Mouse (Mus musculus) thymus, adult 2 months (tissue): ENCODE results near the gene Ryr3. TPM values are rescaled to one million over a fixed set of nuclear protein-coding genes. Genes with fewer than 3 reads are reported as not detected.

Source experiments
- DNase-seq: peaks from one replicate; pipeline ENCODE4 v3.0.0; 2021
- H3K27ac ChIP-seq: fragments of 200-500 bp; 2 replicates; pipeline ENCODE4 v1.5.1; 2012; ENCODE audit warnings: low read length, control low read depth; ENCODE audit not compliant: control insufficient read depth, insufficient read depth
- H3K27me3 ChIP-seq: fragments of 200-500 bp; 2 replicates; pipeline ENCODE4 v1.6.1; 2012; ENCODE audit warnings: mild to moderate bottlenecking, low read length, moderate library complexity, mixed read lengths; ENCODE audit not compliant: control insufficient read depth, insufficient read depth
- H3K36me3 ChIP-seq: fragments of 200-500 bp; 2 replicates; pipeline ENCODE4 v1.6.1; 2012; ENCODE audit warnings: mild to moderate bottlenecking, low read length, moderate library complexity; ENCODE audit not compliant: control insufficient read depth, insufficient read depth
- H3K4me1 ChIP-seq: fragments of 200-500 bp; replicated peaks from 2 replicates; pipeline ENCODE4 v1.6.1; 2012; ENCODE audit warnings: low read length; ENCODE audit not compliant: control insufficient read depth, insufficient read depth
- H3K4me3 ChIP-seq: fragments of 200-500 bp; 2 replicates; pipeline ENCODE4 v1.5.1; 2012; ENCODE audit warnings: mild to moderate bottlenecking, low read length, control low read depth, moderate library complexity; ENCODE audit not compliant: control insufficient read depth, insufficient read depth
- CTCF ChIP-seq: fragments of 200-500 bp; IDR thresholded peaks from 2 replicates; pipeline ENCODE4 v1.5.1; 2012; ENCODE audit warnings: mild to moderate bottlenecking, control low read depth, low read length, moderate library complexity, borderline replicate concordance; ENCODE audit not compliant: control insufficient read depth, poor library complexity, insufficient read depth; ENCODE audit errors: extremely low read depth
- POLR2A ChIP-seq: fragments of 200-500 bp; IDR thresholded peaks from 2 replicates; pipeline ENCODE4 v1.6.1; 2012; ENCODE audit warnings: mild to moderate bottlenecking, low read length, control low read depth, moderate library complexity; ENCODE audit not compliant: control insufficient read depth, poor library complexity, insufficient read depth; ENCODE audit errors: extremely low read depth
- WGBS: fragments of 180-500 bp; shearing (Covaris S2); methylation state at CpG from one replicate; pipeline ENCODE4 v1.1.7; 2018; 5-methylcytosine and 5-hydroxymethylcytosine counted together
- polyA plus RNA-seq: library from polyadenylated mRNA; depleted of rRNA; stranded (reverse); fragments of >200 nt; gene quantifications from 2 replicates; pipeline ENCODE4 v1.2.3, GENCODE M21; 2012

Ryr3 gene
- polyA plus RNA-seq, 1 experiment = 0.78 TPM

DNA sequence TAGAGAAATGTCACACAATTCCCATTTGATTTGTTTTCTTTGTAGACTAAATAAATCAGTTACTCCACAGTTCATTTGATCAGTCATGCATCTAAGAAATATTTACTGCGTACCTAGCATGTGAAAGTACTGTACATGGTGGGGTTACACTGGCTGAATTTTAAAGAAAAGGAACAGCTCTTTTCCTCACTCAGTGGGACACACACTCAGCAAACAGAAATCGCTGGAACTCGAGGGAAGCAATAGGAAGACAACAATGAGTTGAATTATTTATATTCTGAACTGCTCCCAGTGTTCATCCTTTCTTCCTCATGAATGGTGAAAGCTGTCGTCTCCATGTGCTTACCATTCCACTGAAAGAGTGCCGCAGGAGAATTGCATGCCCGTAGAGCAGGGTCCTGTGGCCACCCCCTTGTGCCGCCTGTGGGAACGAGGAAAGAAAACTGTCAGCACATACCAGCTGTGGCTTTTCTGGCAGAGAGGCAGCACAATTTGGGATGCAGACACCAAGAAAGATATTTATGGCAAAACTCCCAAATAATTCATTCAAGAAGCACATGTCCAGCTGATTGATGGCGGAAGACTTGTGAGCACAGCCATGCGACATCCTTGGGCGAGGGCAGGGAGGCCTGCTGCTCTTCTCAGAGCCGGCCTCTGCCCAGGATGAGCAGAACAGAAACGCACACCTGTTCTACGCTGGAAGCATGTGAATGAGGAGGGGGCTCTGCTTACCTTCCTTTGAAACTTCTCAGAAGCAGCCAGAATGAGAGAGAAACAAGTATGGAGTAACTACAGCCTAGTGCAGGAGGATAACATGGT lies 249.9 kb downstream of the Ryr3 start:
- WGBS = 93% methylated on average over 14 of the region's 14 CpGs
- Histone ChIP-seq H3K4me3 (no peak overlapping the region), H3K27me3 (no peaks in the 10 kb centered on the region), H3K36me3 (no peaks in the 10 kb centered on the region), H3K4me1 (no peaks in the 10 kb centered on the region), H3K27ac (no peak overlapping the region)
- DNase-seq = no peak
- no peak for TF ChIP-seq CTCF
- no peak for TF ChIP-seq POLR2A

DNA sequence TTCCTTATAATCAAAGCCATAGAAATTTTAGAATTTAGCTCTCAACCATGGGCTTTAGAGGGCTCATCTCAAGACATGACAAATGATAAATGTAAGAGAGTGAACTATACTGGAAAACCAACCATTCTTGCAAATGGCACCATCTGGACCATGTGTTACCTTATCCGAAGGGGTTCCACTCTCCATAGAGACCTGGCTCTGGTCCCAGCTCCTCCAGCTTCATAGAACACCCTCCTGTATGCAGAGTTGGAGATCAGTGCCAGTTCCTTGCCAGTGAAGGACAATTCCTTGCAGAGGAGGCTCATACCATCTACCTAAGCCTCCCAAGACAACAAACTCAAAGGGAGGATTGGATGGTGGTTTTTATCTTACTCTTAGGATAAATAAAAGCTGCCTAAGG lies 268.0 kb downstream of the Ryr3 start:
- H3K36me3 ChIP-seq = no peaks in the 10 kb centered on the region
- DNase-seq = no peak
- H3K4me1 ChIP-seq = no peaks in the 10 kb centered on the region
- TF ChIP-seq CTCF (no peak), POLR2A (no peak)
- H3K4me3 ChIP-seq = no peak overlapping the region
- H3K27me3 ChIP-seq = no peaks in the 10 kb centered on the region
- H3K27ac ChIP-seq = no peak overlapping the region
- WGBS = 78% methylated on average over 1 of the region's 1 CpGs

DNA sequence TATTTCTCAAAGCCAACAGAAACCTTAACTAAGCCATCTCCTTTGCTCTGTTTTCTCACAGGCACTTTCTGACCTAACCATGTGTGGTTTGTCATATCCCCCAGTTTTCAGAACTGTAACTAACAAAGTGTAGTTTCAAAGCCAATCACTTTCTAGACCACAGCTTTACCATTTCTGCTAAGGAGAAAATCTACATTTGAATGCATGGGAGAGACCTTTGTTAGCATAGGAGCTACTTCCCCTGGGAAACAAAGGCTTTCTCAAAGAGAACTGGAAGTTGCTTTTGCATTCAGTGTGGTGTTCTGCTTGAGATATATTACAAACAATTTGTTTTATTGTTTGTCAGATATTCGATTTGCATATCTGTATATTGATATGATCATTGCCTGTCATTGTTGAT lies 285.1 kb downstream of the Ryr3 start:
- WGBS = 42% methylated on average over 1 of the region's 1 CpGs
- Histone ChIP-seq H3K36me3 (no peaks in the 10 kb centered on the region), H3K4me1 (no peaks in the 10 kb centered on the region), H3K27ac (no peak overlapping the region), H3K4me3 (no peak overlapping the region), H3K27me3 (no peaks in the 10 kb centered on the region)
- DNase-seq = no peak
- TF ChIP-seq CTCF = no peak
- TF ChIP-seq POLR2A = no peak

DNA sequence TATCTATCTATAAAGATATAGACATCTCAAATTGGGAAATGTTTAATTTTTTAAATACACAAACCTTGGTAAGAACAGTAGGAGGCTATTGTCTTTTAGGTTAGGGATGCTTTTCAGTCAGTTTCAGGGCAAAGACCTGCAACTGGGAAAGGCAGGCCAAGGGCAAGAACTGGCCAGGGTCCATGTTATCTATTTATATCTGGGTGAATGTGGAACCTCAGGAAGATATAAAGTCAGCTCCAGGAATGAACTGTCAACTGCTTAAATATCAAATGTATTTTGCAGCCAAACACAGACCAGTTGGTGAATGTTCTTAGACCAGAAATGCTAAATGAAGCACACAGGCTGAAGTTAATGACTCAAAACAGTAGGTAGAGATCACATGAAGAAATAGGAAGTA lies 303.1 kb downstream of the Ryr3 start:
- H3K27me3 ChIP-seq = no peaks in the 10 kb centered on the region
- no peak overlapping the region for H3K27ac ChIP-seq
- H3K4me1 ChIP-seq = no peaks in the 10 kb centered on the region
- H3K4me3 ChIP-seq = no peak overlapping the region
- no peak for DNase-seq
- no peaks in the 10 kb centered on the region for H3K36me3 ChIP-seq
- TF ChIP-seq CTCF (no peak), POLR2A (no peak)

DNA sequence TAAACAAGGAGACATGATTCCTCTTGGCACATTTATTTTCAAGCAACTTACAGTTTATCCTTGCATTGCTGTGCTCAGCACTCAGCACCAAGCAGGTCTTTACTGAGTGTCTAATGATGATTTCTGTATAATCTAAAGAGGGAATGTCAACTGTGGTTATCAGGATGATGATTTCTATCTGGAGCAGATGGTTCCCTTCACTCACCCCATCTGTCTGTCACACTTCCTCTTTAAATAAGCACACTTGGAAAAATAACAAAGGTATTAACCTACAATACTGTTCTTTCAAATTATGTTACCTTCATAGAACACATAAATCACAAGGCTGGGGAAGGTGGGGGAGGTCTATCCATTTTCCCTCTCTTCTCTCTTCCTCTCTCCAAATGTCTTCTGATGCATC lies 304.3 kb downstream of the Ryr3 start:
- no peaks in the 10 kb centered on the region for H3K4me1 ChIP-seq
- H3K27ac ChIP-seq = no peak overlapping the region
- no peaks in the 10 kb centered on the region for H3K27me3 ChIP-seq
- no peaks in the 10 kb centered on the region for H3K36me3 ChIP-seq
- no peak for TF ChIP-seq POLR2A
- TF ChIP-seq CTCF = no peak
- H3K4me3 ChIP-seq = no peak overlapping the region
- no peak for DNase-seq

DNA sequence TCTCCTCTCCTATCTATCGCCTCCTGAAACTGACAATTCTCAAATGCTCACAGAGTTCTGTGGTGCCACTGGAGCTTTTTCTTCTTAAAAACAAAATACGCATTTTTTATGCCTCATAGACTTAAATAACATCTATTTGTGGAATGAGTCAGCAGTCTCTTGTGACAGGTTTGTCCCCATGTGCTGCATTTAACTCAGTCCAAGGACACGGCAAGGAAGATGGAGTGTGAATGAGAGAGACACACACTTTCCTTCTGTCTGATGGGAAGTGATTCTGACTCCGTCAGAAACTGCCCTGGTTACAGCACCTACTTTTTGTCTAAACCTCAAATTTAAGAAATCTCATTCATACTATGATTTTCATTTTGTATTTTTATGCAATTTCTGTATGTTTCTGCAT lies 306.3 kb downstream of the Ryr3 start:
- WGBS = 87% methylated on average over 4 of the region's 4 CpGs
- H3K27ac ChIP-seq = no peak overlapping the region
- H3K4me1 ChIP-seq = no peaks in the 10 kb centered on the region
- H3K36me3 ChIP-seq = no peaks in the 10 kb centered on the region
- TF ChIP-seq CTCF (no peak), POLR2A (no peak)
- H3K4me3 ChIP-seq = no peak overlapping the region
- H3K27me3 ChIP-seq = no peaks in the 10 kb centered on the region
- no peak for DNase-seq

DNA sequence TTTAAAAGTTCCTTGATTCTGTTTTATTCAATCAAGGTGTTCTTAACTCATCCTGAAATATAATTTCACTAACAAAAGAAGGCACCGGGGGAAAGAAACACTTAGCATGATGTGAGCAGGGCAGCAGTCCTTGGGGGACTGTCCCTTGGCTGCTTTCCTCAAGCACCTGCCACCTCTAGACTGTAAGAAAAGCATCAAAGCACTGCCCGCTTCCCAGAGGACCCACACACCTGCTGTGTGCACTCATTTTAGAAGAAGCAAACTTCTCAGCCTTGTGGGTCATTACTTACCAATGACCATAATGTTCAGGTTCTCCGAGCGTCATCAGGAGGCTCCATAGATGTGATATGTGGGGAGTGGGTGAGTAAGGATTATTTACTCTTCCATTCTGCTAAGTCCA lies 307.8 kb downstream of the Ryr3 start:
- Histone ChIP-seq H3K36me3 (no peaks in the 10 kb centered on the region), H3K4me3 (no peak overlapping the region), H3K27ac (no peak overlapping the region), H3K4me1 (no peaks in the 10 kb centered on the region), H3K27me3 (no peaks in the 10 kb centered on the region)
- no peak for DNase-seq
- no peak for TF ChIP-seq POLR2A
- TF ChIP-seq CTCF = no peak
- WGBS = 90% methylated on average over 4 of the region's 4 CpGs

DNA sequence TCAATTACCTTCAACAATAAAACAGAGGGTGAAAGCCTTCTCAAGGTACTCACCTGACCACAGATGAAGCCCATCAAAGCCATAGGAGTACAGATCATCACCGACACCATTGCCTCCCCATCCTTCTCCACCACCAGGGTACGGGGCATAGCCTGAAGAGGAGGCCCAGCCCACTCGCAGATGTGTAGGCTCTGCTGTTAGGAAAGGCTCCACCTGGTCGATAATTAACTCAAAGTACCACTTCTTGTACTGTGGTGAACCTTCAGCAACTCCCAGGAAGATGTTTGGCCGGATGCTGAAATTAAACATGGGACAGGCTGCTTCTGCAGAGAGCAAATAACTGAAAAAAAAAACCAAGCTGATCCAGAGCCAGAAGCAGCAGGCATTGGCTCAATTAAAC lies 316.1 kb downstream of the Ryr3 start:
- Histone ChIP-seq H3K27ac (no peak overlapping the region), H3K4me3 (no peak overlapping the region), H3K36me3 (no peaks in the 10 kb centered on the region), H3K27me3 (no peaks in the 10 kb centered on the region), H3K4me1 (no peaks in the 10 kb centered on the region)
- no peak for TF ChIP-seq CTCF
- no peak for TF ChIP-seq POLR2A
- 80% methylated on average over 5 of the region's 5 CpGs for WGBS
- DNase-seq = no peak
